Mouse (Mus musculus) heart, embryonic 16.5 days (tissue): ENCODE measurements around the gene Asrgl1. TPM values are rescaled to one million over a fixed set of nuclear protein-coding genes. Genes with fewer than 3 reads are reported as not detected.

Experiments used
- ATAC-seq: fragments of 200-750 bp; cut with Nextera tagmentation; replicated peaks from 2 replicates; pipeline ENCODE4 v1.8.0; 2017; ENCODE audit warnings: moderate number of reproducible peaks; ENCODE audit not compliant: insufficient read depth, low FRiP score; ENCODE audit errors: extremely low read depth
- H3K27ac ChIP-seq: fragments of 300-500 bp; sonication (generic); 2 replicates; pipeline ENCODE4 v1.5.1; 2014; ENCODE audit warnings: mild to moderate bottlenecking, low read length, control low read depth, moderate library complexity
- H3K27me3 ChIP-seq: fragments of 300-500 bp; sonication (generic); 2 replicates; pipeline ENCODE4 v1.6.1; 2014; ENCODE audit warnings: low read length, mixed read lengths; ENCODE audit not compliant: control insufficient read depth, insufficient read depth
- H3K36me3 ChIP-seq: fragments of 300-500 bp; sonication (generic); 2 replicates; pipeline ENCODE4 v1.6.1; 2014; ENCODE audit not compliant: control insufficient read depth, insufficient read depth
- H3K4me1 ChIP-seq: fragments of 300-500 bp; sonication (generic); 2 replicates; pipeline ENCODE4 v1.6.1; 2014; ENCODE audit warnings: low read length, mixed read lengths; ENCODE audit not compliant: control insufficient read depth, insufficient read depth
- H3K4me2 ChIP-seq: fragments of 300-500 bp; sonication (generic); 2 replicates; pipeline ENCODE4 v1.6.1; 2014; ENCODE audit warnings: low read depth, mild to moderate bottlenecking, control low read depth, low read length
- H3K4me3 ChIP-seq: fragments of 300-500 bp; sonication (generic); 2 replicates; pipeline ENCODE4 v1.5.1; 2014; ENCODE audit warnings: mild to moderate bottlenecking, control low read depth, low read length
- H3K9ac ChIP-seq: fragments of 300-500 bp; sonication (generic); 2 replicates; pipeline ENCODE4 v1.6.1; 2014; ENCODE audit warnings: low read length, control low read depth
- H3K9me3 ChIP-seq: fragments of 300-500 bp; sonication (generic); replicated peaks from 2 replicates; pipeline ENCODE4 v1.6.1; 2016; ENCODE audit warnings: low read length; ENCODE audit not compliant: control insufficient read depth
- WGBS: fragments of 180-500 bp; shearing (Covaris S2); extraction: QIAGEN DNeasy Blood & Tissue Kit; methylation state at CpG from one replicate; pipeline ENCODE4 v1.1.7; 2014; 5-methylcytosine and 5-hydroxymethylcytosine counted together
- polyA plus RNA-seq: library from polyadenylated mRNA; unstranded; fragments of >200 nt; fragmentation: Nextera tagmentation; extraction: Ambion mirVana; gene quantifications from 2 replicates; pipeline ENCODE4 v1.2.1, GENCODE M21; 2015

Asrgl1 gene
- polyA plus RNA-seq, 1 experiment from 2014 or later, result 21.6 TPM

DNA sequence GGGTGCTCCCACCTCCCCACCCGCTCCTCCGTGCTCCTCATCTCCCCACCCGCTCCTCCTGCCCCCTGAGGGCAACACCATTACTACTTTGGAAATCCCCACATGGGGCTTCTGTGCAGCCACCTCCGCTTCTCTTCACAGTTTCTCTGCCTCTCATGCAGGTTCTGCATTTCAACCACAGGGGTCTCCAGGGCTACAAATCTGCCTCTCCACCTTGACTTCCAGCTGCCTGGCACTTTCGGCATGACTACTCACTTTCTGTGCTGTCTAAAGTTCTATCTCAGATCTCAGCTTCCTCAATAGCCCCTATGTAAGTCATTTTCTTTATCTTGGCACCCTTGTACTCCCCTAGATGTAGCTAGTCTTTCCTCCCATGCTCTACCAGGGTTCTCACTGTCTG, 68.1 kb downstream of the Asrgl1 start:
- Histone ChIP-seq H3K9ac (no peak overlapping the region), H3K4me1 (peaks cover 34% of the 10 kb centered on the region), H3K4me2 (no peak overlapping the region), H3K36me3 (no peaks in the 10 kb centered on the region), H3K4me3 (no peak overlapping the region), H3K9me3 (no peaks in the 10 kb centered on the region), H3K27me3 (no peaks in the 10 kb centered on the region), H3K27ac (no peak overlapping the region)
- WGBS, result 76% methylated on average over 5 of the region's 5 CpGs
- ATAC-seq, result no peak

DNA sequence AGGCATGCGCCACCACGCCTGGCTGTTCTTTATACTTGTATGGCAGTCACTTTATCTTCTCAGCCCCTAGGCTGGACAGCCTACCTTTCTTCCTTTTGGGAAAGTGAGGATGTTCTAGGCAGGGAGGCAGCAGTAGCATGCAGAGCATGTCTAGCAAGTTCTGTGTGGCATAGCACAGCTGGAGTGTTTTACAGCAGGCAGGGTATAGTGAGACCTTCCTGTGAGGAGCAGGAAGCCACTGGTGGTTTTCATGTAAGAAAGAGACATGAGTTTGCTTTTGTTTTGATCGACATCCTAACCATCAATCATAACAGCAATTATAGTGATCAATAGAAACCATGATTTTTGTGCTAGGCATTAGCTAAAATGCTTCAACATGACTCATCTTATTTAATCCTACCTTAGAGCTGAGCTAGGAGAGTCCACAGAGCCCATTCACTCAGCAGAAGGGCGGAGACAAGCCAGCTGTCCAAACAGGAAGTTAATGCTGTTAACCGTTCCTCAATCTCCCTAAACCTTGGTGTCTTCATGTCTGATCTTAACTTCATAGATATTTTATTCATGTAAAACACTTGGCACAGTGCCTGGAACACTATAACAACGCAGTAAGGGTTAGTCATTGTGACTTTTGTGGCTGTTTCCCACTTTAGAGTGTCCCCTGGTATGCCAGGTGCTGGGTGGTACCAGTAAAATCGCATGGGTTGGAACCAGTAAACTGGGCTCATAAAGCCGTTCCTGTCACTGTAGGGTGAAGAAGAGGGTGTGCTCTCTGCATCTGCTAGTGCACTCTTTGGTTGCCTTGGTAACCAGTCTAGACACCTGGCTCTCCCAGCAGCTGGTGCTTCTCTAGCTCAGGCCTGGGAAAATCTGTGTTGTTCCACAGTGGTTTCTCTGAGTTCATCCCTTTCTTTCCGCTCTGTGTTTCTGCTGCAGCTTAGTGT, 69.5 kb downstream of the Asrgl1 start:
- Histone ChIP-seq H3K36me3 (no peaks in the 10 kb centered on the region), H3K27ac (peak overlapping the region; percentile 30; the same call in 1 of the 2 replicates), H3K4me3 (no peak overlapping the region), H3K27me3 (no peaks in the 10 kb centered on the region), H3K4me1 (peaks cover 21% of the 10 kb centered on the region), H3K9ac (no peak overlapping the region), H3K9me3 (no peaks in the 10 kb centered on the region), H3K4me2 (no peak overlapping the region)
- ATAC-seq, result peak; percentile 61; the same call in 1 of the 2 replicates
- 49% methylated on average over 9 of the region's 9 CpGs for WGBS

DNA sequence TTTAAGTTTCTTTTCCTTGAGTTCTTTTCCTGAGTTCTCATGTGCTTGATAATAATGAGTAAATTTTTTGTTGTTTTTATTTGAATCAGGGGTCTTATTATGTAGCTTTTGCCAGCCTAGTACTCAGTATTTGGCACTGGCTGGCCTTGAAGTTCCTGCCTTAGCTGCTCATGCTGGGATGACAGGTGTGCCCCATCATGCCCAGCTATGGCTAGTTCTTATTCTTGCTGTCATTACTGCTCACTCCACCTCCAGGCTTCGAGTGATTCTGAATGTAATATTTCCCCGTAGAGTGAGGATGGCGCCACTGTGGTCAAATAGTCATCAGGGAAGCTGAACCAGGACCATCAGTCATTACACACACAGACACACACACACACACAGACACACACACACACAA, 71.6 kb downstream of the Asrgl1 start:
- H3K9ac ChIP-seq, result no peak overlapping the region
- H3K4me2 ChIP-seq, result no peak overlapping the region
- 83% methylated on average over 3 of the region's 3 CpGs for WGBS
- H3K36me3 ChIP-seq, result no peaks in the 10 kb centered on the region
- no peak overlapping the region for H3K27ac ChIP-seq
- H3K4me3 ChIP-seq, result no peak overlapping the region
- peaks cover 6% of the 10 kb centered on the region; the same call in 1 of the 2 replicates for H3K4me1 ChIP-seq
- no peak for ATAC-seq
- H3K9me3 ChIP-seq, result no peaks in the 10 kb centered on the region
- no peaks in the 10 kb centered on the region for H3K27me3 ChIP-seq

DNA sequence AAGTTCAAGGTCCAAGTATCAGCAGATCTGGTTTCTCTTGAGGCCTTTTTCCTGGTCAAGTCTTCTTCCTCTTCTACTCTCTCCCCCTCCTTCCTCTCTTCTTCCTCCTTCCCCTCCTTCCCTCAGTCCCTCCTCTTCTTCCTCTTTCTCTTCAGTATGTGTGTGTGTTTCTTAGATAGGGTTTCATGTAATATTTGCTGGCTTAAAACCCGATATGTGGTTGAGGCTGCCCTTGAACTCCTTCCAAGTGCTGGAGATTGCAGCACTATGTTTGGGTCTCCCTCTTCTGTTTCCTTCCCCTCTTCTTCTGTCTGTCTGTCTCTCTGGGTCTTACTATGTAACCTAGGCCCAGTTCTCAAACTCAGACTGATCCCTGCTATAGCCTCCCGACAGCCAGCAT, 72.6 kb downstream of the Asrgl1 start:
- no peak overlapping the region for H3K4me2 ChIP-seq
- no peak for ATAC-seq
- H3K27me3 ChIP-seq, result no peaks in the 10 kb centered on the region
- H3K27ac ChIP-seq, result no peak overlapping the region
- no peak overlapping the region for H3K9ac ChIP-seq
- peaks cover 6% of the 10 kb centered on the region; the same call in 1 of the 2 replicates for H3K4me1 ChIP-seq
- H3K36me3 ChIP-seq, result no peaks in the 10 kb centered on the region
- WGBS, result 82% methylated on average over 2 of the region's 2 CpGs
- no peaks in the 10 kb centered on the region for H3K9me3 ChIP-seq
- no peak overlapping the region for H3K4me3 ChIP-seq

- Histone ChIP-seq H3K9ac (no peak overlapping the region), H3K4me2 (no peak overlapping the region), H3K27me3 (no peaks in the 10 kb centered on the region), H3K4me3 (no peak overlapping the region), H3K36me3 (no peaks in the 10 kb centered on the region), H3K27ac (no peak overlapping the region), H3K9me3 (no peaks in the 10 kb centered on the region), H3K4me1 (peaks cover 6% of the 10 kb centered on the region; the same call in 1 of the 2 replicates)
- ATAC-seq, result no peak
- 81% methylated on average over 8 of the region's 8 CpGs for WGBS
Observed at GRCm38 (mm10) chr19:9061221-9061893, 74.1 kb downstream of the Asrgl1 start.

- Histone ChIP-seq H3K27ac (no peak overlapping the region), H3K4me3 (no peak overlapping the region), H3K36me3 (no peaks in the 10 kb centered on the region), H3K9ac (no peak overlapping the region), H3K4me2 (no peak overlapping the region), H3K4me1 (no peaks in the 10 kb centered on the region), H3K9me3 (no peaks in the 10 kb centered on the region), H3K27me3 (no peaks in the 10 kb centered on the region)
- ATAC-seq, result no peak
- 63% methylated on average over 4 of the region's 4 CpGs for WGBS
Observed at GRCm38 (mm10) chr19:9060103-9060502, 75.3 kb downstream of the Asrgl1 start.

Other genes starting within 250 kb of the Asrgl1 start
- 39.7 and 54.5 TPM in 2 replicates for gene 1810009A15Rik, start 246.8 kb downstream of the Asrgl1 start, polyA plus RNA-seq
- gene Gm49416, start 246.7 kb downstream of the Asrgl1 start, polyA plus RNA-seq, result not detected in 2 replicates
- gene Ints5, start 242.6 kb downstream of the Asrgl1 start, polyA plus RNA-seq, result 24.8 and 27.6 TPM in 2 replicates
- 56.7 and 62.6 TPM in 2 replicates for gene Ganab, start 237.6 kb downstream of the Asrgl1 start, polyA plus RNA-seq
- 32.7 and 38.0 TPM in 2 replicates for gene B3gat3, start 215.3 kb downstream of the Asrgl1 start, polyA plus RNA-seq
- gene Rom1, start 206.3 kb downstream of the Asrgl1 start, polyA plus RNA-seq, result 2.2 and 2.4 TPM in 2 replicates
- gene Eml3, start 206.1 kb downstream of the Asrgl1 start, polyA plus RNA-seq, result 16.0 and 17.2 TPM in 2 replicates
- gene Mta2, start 193.8 kb downstream of the Asrgl1 start, polyA plus RNA-seq, result 92.1 and 96.0 TPM in 2 replicates
- gene Tut1, start 181.8 kb downstream of the Asrgl1 start, polyA plus RNA-seq, result 17.5 and 18.4 TPM in 2 replicates
- 239 and 240 TPM in 2 replicates for gene Eef1g, start 168.6 kb downstream of the Asrgl1 start, polyA plus RNA-seq
- gene Ahnak, start 146.4 kb downstream of the Asrgl1 start, polyA plus RNA-seq, result 28.7 and 36.5 TPM in 2 replicates
- 0.91 and 1.8 TPM in 2 replicates for gene Scgb1a1, start 47.7 kb downstream of the Asrgl1 start, polyA plus RNA-seq